Mouse (Mus musculus) heart, adult 2 months (tissue): ENCODE measurements around the gene Nop10. TPM values are rescaled to one million over a fixed set of nuclear protein-coding genes. Genes with fewer than 3 reads are reported as not detected.

ENCODE experiments used
- DNase-seq, 2 experiments: peaks; one replicate each; pipeline ENCODE4 v3.0.0; 2021
- H3K27ac ChIP-seq: fragments of 200-600 bp; 2 replicates; pipeline ENCODE4 v1.8.1; 2022
- H3K27me3 ChIP-seq: fragments of 200-500 bp; 2 replicates; pipeline ENCODE4 v1.6.1; 2012; ENCODE audit warnings: mild to moderate bottlenecking, low read length, inconsistent platforms, mixed read lengths; ENCODE audit not compliant: control insufficient read depth, insufficient read depth
- H3K36me3 ChIP-seq: fragments of 200-500 bp; 2 replicates; pipeline ENCODE4 v1.6.1; 2012; ENCODE audit warnings: low read length, inconsistent platforms; ENCODE audit not compliant: control insufficient read depth, insufficient read depth
- H3K4me1 ChIP-seq: fragments of 200-500 bp; 2 replicates; pipeline ENCODE4 v1.6.1; 2011; ENCODE audit warnings: low read length; ENCODE audit not compliant: control insufficient read depth, insufficient read depth
- H3K4me3 ChIP-seq: fragments of 200-600 bp; 2 replicates; pipeline ENCODE4 v1.8.1; 2022
- H3K79me2 ChIP-seq: fragments of 200-500 bp; replicated peaks from 2 replicates; pipeline ENCODE4 v1.6.1; 2012; ENCODE audit warnings: mild to moderate bottlenecking, inconsistent platforms, low read length, moderate library complexity, mixed read lengths; ENCODE audit not compliant: control insufficient read depth, insufficient read depth
- H3K9ac ChIP-seq: fragments of 200-500 bp; 2 replicates; pipeline ENCODE4 v1.6.1; 2012; ENCODE audit warnings: low read depth, mild to moderate bottlenecking, control low read depth, inconsistent platforms, low read length, mixed read lengths
- CTCF ChIP-seq: fragments of 200-600 bp; IDR thresholded peaks from 2 replicates; pipeline ENCODE4 v1.8.1; 2022; ENCODE audit warnings: antibody characterized with exemption, mild to moderate bottlenecking, moderate library complexity
- EP300 ChIP-seq: fragments of 200-500 bp; IDR thresholded peaks from 2 replicates; pipeline ENCODE4 v1.6.1; 2011; ENCODE audit warnings: low read depth, low read length, control low read depth; ENCODE audit not compliant: insufficient read depth
- POLR2A ChIP-seq: fragments of 200-500 bp; IDR thresholded peaks from 2 replicates; pipeline ENCODE4 v1.6.1; 2011; ENCODE audit warnings: mild to moderate bottlenecking, low read depth, low read length, control low read depth; ENCODE audit not compliant: insufficient read depth
- WGBS: fragments of 180-500 bp; shearing (Covaris S2); methylation state at CpG from one replicate; pipeline ENCODE4 v1.1.7; 2018; 5-methylcytosine and 5-hydroxymethylcytosine counted together
- intact Hi-C: fragments of 180-260 bp; cut with DNase I; formaldehyde crosslinking; loops from one replicate; pipeline ENCODE4 v1.15.1; 2025
- polyA plus RNA-seq: library from polyadenylated mRNA; depleted of rRNA; stranded (reverse); fragments of >200 nt; gene quantifications from 2 replicates; pipeline ENCODE4 v1.2.3, GENCODE M21; 2012
- total RNA-seq, 2 experiments: library from RNA; stranded (reverse); gene quantifications; 2 replicates each; pipeline ENCODE4 v1.2.3; 2021

Nop10 gene
- total and polyA plus RNA-seq, 3 experiments: 61.8 to 89.0 (median 65.4) TPM

DNA sequence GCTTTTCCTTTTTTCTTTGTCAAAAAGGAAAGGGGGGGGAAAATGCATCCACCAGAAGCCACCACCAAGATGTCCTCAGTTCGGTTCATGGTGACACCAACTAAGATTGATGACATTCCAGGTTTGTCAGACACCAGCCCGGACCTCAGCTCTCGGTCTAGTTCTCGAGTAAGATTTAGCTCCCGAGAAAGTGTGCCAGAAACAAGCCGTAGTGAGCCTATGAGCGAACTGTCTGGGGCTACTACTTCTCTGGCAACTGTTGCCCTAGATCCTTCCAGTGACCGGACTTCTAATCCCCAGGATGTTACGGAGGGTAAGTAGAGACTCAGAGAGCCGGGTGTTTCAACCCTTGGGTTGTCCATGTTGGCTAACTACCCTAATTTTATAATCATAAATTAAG lies 5.1 kb downstream of the Nop10 start:
- 1% methylated on average over 10 of the region's 10 CpGs for WGBS
- no peaks in the 10 kb centered on the region for H3K27me3 ChIP-seq
- H3K9ac ChIP-seq: peak overlapping the region; percentile 75
- peak; percentile 54 for DNase-seq
- H3K79me2 ChIP-seq: no peaks in the 10 kb centered on the region; the same call in 1 of the 2 replicates
- H3K27ac ChIP-seq: peak overlapping the region; percentile 99
- H3K36me3 ChIP-seq: peaks cover 13% of the 10 kb centered on the region
- TF ChIP-seq EP300 (no peak), CTCF (no peak), POLR2A (no peak)
- H3K4me3 ChIP-seq: peak overlapping the region; percentile 67
- peaks cover 8% of the 10 kb centered on the region for H3K4me1 ChIP-seq
- intact Hi-C loops: loop anchor here (2.0 to 10.0 kb wide), 4 partner anchors 16 to 218 kb away; partner anchors contain the start of genes Chrm5 and Emc7

DNA sequence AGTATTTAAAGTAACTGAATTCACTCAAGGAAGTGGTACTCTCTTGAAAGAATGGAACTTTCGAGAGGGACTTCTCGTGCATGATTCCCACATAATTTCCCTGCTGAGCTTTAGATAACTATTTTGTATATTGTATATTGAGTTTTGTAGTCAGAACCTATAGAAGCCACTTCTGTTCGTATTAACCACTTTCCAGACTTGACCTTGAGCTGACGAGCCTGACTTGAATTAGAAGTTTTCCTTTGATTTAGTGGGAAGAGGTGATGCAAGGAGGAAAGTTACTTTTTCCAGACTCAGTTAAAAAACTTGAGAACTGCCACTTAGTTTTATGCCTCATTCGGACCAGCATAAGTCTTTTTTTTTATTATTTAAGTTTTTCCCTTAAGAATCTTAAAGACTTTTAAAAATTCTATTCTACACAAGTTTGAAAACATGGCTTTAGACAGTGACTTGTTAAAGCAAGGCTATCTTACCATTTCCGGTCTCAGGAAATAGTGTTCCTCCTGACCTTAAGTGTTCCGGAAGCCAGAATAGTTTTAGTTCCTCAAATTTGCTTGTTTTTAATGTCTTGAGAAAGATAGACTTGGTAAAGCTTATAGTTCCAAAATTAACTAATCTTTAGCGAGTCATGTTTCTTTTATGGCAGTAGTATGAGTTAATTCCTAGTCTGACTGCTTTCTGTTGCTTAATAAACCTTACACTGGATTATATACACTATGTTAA lies 6.0 kb downstream of the Nop10 start:
- DNase-seq: no peak
- Histone ChIP-seq H3K79me2 (no peaks in the 10 kb centered on the region; the same call in 1 of the 2 replicates), H3K4me1 (peaks cover 8% of the 10 kb centered on the region), H3K9ac (no peak overlapping the region), H3K27me3 (no peaks in the 10 kb centered on the region), H3K27ac (peak overlapping the region; percentile 99), H3K36me3 (peaks cover 16% of the 10 kb centered on the region), H3K4me3 (peak overlapping the region; percentile 67)
- TF ChIP-seq CTCF (no peak), EP300 (no peak), POLR2A (no peak)
- intact Hi-C loops: loop anchor here (2.0 to 10.0 kb wide), 4 partner anchors 15 to 217 kb away; partner anchors contain the start of genes Chrm5 and Emc7
- 12% methylated on average over 8 of the region's 8 CpGs for WGBS

DNA sequence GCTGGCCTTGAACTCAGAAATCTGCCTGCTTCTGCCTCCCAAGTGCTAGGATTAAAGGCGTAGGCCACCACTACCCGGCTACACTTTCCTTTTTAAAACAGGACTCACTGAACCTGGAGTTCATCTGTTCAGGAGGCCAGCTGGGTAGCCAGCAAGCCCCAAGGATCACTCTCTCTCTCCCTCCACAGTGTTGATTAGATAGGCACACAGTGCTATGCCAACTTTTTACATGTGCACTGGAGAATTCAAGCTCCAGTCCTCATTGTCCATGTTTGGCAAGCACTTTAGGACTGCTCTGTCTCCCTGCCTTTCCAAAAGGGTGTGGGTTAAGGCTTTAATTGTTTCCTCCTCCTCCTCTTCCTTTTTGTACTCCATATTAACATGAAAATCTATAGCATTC lies 8.3 kb downstream of the Nop10 start:
- Histone ChIP-seq H3K9ac (no peak overlapping the region), H3K4me1 (peaks cover 9% of the 10 kb centered on the region), H3K4me3 (no peak overlapping the region), H3K79me2 (peaks cover 2% of the 10 kb centered on the region; the same call in 1 of the 2 replicates), H3K27me3 (no peaks in the 10 kb centered on the region), H3K36me3 (peaks cover 16% of the 10 kb centered on the region), H3K27ac (peak overlapping the region; percentile 30)
- TF ChIP-seq EP300 (no peak), POLR2A (no peak)
- peak in 1 of 2 experiments; percentile 46 for DNase-seq
- intact Hi-C loops: no loop called here
- WGBS: 34% methylated on average over 2 of the region's 2 CpGs

DNA sequence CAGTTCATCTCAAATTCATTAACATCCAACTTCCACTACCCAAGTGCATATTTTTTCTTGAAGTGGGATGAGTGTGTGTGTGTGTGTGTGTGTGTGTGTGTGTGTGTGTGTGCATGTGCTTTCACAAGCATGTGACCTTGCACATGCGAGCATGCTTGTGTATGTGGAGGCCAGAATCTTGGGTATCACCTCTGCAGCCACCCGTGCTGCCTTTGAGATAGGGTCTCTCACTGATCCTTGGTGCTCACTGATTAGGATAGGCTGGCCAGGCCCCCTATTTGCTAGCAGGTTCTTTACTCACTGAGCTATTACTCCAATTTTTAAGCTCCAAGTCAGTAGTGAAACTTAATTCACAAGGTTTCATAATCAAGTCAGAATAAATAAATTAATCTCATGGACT lies 11.2 kb downstream of the Nop10 start:
- intact Hi-C loops: no loop called here
- 89% methylated on average over 2 of the region's 2 CpGs for WGBS

DNA sequence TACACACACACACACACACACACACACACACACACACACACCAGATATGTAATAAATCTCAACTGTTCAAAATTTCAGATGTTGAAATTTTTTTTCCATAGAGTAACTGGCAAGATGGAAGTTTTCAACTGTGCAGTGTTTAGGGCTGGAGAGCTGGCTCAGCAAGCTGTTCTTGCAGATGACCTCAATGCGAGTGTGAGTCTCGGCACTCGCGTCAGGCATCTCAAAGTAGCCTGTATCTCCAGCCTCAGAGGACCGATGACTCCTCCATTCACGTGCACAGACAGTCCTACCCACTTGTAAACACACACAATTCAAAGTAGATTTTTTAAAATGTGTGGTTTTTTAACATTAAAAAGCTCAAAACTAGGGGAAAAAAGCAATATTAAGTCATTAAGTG lies 11.7 kb downstream of the Nop10 start:
- no peaks in the 10 kb centered on the region for H3K27me3 ChIP-seq
- intact Hi-C loops: no loop called here
- H3K4me3 ChIP-seq: no peak overlapping the region
- H3K9ac ChIP-seq: no peak overlapping the region
- peaks cover 7% of the 10 kb centered on the region for H3K4me1 ChIP-seq
- no peak overlapping the region for H3K27ac ChIP-seq
- peaks cover 3% of the 10 kb centered on the region; the same call in 1 of the 2 replicates for H3K79me2 ChIP-seq
- WGBS: 56% methylated on average over 6 of the region's 6 CpGs
- no peak for DNase-seq
- TF ChIP-seq POLR2A (no peak), CTCF (no peak), EP300 (no peak)
- H3K36me3 ChIP-seq: peaks cover 14% of the 10 kb centered on the region

More for the DNA sequence above, 11.2 kb downstream of the Nop10 start:
- H3K27ac ChIP-seq: no peak overlapping the region
- H3K79me2 ChIP-seq: peaks cover 3% of the 10 kb centered on the region; the same call in 1 of the 2 replicates
- H3K4me1 ChIP-seq: peaks cover 9% of the 10 kb centered on the region
- TF ChIP-seq EP300: no peak
- TF ChIP-seq POLR2A: no peak
- no peak for TF ChIP-seq CTCF
- no peak overlapping the region for H3K9ac ChIP-seq
- DNase-seq: no peak
- H3K36me3 ChIP-seq: peaks cover 16% of the 10 kb centered on the region
- no peak overlapping the region for H3K4me3 ChIP-seq
- H3K27me3 ChIP-seq: no peaks in the 10 kb centered on the region

DNA sequence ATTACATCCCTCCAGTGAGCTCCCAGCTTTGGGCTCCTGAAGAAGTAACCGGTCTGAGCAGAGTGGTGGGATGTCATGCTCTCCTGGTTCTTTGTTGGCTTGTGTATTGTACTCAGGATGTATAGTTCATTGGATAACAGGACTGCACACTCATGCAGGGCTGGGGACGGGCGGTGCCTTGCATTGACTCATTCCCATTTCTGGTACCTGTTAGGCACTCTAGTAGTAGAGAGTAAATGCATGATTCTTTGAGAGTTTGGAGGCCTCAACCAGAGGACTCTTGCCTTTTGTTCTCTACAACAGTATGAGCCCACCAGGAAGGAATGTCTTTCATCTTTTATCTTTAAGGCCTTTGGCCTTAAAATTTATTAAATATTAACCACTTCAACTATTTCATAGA lies 15.1 kb downstream of the Nop10 start:
- TF ChIP-seq CTCF: no peak
- no peak for TF ChIP-seq EP300
- TF ChIP-seq POLR2A: no peak
- H3K4me1 ChIP-seq: peaks cover 2% of the 10 kb centered on the region
- no peaks in the 10 kb centered on the region for H3K27me3 ChIP-seq
- H3K9ac ChIP-seq: no peak overlapping the region
- no peak overlapping the region for H3K4me3 ChIP-seq
- H3K79me2 ChIP-seq: 0 out of 2 replicates have a peak, but pooled peaks cover 3% of the 10 kb centered on the region
- H3K27ac ChIP-seq: no peak overlapping the region
- H3K36me3 ChIP-seq: peaks cover 2% of the 10 kb centered on the region
- 93% methylated on average over 3 of the region's 3 CpGs for WGBS
- DNase-seq: no peak
- intact Hi-C loops: no loop called here
